Mouse (Mus musculus) MEL (cell line): ENCODE results near the gene Zic4.

Experiments
- CHD2 ChIP-seq: IDR thresholded peaks from 2 replicates; pipeline ENCODE4 v1.6.1; 2011; ENCODE audit warnings: low read length, improper control_type of control experiment
- CTCF ChIP-seq, 3 experiments: IDR thresholded peaks in 2 of 3; conservative IDR thresholded peaks in 1 of 3; 2 replicates each; pipeline ENCODE4 v1.5.1; 2011 to 2012; ENCODE audit warnings: low read length in 3 of 3, low read depth in 2 of 3, mild to moderate bottlenecking in 2 of 3, improper control_type of control experiment in 1 of 3, inconsistent platforms in 1 of 3, mixed read lengths in 1 of 3, moderate library complexity in 1 of 3; ENCODE audit not compliant: control insufficient read depth in 1 of 3, insufficient read depth in 1 of 3, poor library complexity in 1 of 3, severe bottlenecking in 1 of 3
- MAX ChIP-seq: IDR thresholded peaks from 2 replicates; pipeline ENCODE4 v1.6.1; 2011; ENCODE audit warnings: low read length, improper control_type of control experiment
- MXI1 ChIP-seq: IDR thresholded peaks from 2 replicates; pipeline ENCODE4 v1.6.1; 2011; ENCODE audit warnings: mild to moderate bottlenecking, low read depth, low read length, improper control_type of control experiment
- POLR2A ChIP-seq, 2 experiments: IDR thresholded peaks; 2 replicates each; pipeline ENCODE4 v1.6.1; 2011 to 2012; ENCODE audit warnings: low read length in 2 of 2, mild to moderate bottlenecking in 2 of 2, control low read depth in 1 of 2, improper control_type of control experiment in 1 of 2, low read depth in 1 of 2, moderate library complexity in 1 of 2; ENCODE audit not compliant: control insufficient read depth in 1 of 2, insufficient read depth in 1 of 2, poor library complexity in 1 of 2
- POLR2AphosphoS5 ChIP-seq: IDR thresholded peaks from 2 replicates; pipeline ENCODE4 v1.6.1; 2012; ENCODE audit warnings: low read depth, borderline replicate concordance, mild to moderate bottlenecking, inconsistent platforms, low read length, moderate library complexity, mixed read lengths
- ZC3H11A ChIP-seq: IDR thresholded peaks from 2 replicates; pipeline ENCODE4 v1.6.1; 2012; ENCODE audit warnings: low read depth, mild to moderate bottlenecking, inconsistent platforms, low read length, improper control_type of control experiment

- TF ChIP-seq CTCF (IDR thresholded peaks at IDR 0.05 in 2 of 3, conservative IDR thresholded peaks at IDR 0.05 in 1 of 3; ENCODE audit: control insufficient read depth in 1 of 3, insufficient read depth in 1 of 3, low read depth in 2 of 3, low read length in 3 of 3, poor library complexity in 1 of 3, severe bottlenecking in 1 of 3) (no peak), MAX (no peak), MXI1 (no peak), POLR2AphosphoS5 (no peak), POLR2A (IDR thresholded peaks at IDR 0.05; ENCODE audit: control insufficient read depth in 1 of 2, insufficient read depth in 1 of 2, low read depth in 1 of 2, low read length in 2 of 2, poor library complexity in 1 of 2) (no peak), ZC3H11A (no peak), CHD2 (no peak)
Measured at GRCm38 (mm10) chr9:91351961-91352411, 10.2 kb upstream of the Zic4 start.
